Mouse (Mus musculus): ENCODE measurements around the gene Idua.

The Idua gene

DNA sequence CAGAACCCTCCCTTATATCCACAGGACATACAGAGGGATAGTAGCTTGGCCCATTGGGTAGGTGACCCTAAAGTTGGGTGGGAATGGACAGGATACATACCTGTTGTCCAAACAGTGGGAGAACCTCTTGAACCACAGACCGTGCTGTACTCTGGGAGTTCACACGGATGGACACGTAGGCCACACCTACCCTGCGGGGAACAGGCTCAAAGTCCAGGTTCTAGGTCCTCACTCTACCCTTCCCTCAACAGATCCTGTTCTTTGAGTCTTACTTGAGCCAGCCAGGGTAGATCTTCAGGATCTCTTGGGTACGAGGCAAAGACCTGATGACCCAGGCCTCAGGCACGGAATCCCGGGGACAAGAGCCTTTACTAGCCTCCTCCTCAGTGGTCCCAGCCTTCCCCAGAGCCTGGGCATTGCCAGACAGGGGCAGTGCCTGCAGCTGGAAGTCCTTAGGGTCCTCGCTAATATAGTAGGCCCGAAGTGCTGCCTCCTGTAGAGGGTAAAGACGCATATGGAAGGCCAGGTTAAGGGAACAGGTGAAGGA lies 5.6 kb upstream of the Idua start:
- no peak for DNase-seq (ENCODE audit: inconsistent ontology term)

DNA sequence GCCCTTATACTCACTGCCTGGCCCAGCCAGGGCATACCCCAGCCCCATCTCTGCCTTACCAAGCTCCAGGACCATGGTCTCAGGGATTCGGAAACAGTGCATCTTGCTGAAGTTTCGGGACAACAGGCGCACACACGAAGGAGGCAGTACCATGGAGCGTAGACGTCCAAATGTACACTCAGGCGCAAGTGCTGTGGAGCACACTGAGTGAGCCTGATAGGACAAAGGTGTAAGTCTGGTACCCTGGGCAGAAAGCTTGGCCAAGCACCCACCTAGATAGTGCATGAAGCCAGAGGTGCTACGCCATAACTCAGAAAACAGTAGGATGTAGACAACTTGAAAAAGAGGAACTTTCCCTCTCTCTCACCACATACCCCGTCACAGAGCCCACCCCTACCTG lies 4.8 kb upstream of the Idua start:
- no peak for DNase-seq (ENCODE audit: inconsistent ontology term)

DNA sequence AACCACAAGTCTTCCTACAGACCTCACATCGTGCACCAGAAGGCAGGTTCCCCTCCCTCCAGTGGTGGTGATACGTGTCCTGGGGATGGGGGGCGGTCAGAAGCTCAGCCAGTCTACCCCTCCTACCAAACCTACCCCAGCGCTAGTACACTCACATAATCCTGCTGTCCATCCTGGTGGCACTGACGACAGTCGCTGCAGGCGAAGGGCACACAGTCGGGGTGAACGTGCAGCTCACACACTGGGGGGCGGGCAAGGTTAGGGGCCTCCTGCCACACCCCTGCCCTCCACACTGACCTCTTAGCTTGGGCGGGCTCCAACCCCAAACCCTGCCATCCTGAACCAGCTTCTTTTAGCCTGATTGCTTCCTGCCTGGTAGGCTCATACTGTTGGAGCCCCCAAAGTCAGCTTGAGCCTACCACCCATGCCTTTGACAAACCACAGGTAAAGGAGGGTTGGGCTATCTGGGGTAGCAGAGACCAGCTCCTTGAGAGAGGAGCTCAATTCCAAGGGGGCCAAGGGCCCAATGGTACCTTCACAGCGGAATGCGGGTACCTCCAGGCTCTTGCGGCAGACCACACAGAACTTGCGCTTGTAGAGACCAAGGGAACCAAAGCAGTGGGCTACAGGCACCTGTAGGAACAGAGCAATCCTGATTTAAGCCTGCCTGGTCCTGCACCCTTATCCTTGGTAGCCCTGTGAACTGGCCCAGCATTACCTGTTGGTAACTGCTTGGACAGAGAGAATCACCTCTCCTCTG lies 4.1 kb upstream of the Idua start:
- DNase-seq (ENCODE audit: inconsistent ontology term) = no peak

DNA sequence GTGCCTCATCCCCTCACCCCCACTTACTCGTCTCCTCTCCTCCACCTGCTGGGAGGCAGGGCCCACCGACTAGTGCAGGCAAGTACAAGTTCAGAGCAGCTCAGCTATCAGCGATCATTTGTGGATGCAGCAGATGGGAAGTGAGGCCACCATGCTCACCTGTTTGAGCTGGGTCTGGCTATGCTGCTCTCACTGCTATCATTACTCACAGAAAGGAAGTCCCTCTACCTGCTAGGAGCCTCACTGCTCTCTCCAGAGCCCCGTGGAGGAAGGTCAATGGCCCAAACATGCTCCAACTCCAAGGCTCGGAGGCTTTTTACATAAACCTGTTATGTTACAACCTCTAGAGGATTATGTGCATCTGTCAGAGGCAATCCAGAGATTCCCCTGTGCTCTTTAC lies 2.7 kb upstream of the Idua start:
- DNase-seq (ENCODE audit: inconsistent ontology term) = no peak

DNA sequence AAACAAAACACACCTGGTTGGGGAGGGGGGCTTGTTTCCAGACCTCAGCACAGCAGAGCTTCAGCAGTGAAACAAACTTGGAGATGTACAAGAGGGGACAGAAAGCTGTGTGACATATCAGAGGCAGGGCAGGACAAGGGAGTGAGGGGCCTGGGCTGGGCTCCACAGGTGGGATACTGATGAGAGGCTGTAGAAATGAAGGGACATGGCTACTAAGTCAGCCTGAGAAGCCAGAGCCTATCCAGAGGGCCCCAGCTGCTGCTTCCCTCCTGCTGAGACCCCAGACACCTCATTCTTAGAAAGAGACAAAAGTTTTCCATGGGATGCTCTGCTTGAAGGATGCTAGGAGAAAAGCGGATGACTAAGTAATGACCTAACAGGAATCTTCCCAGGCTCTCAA lies 1.5 kb upstream of the Idua start:
- no peak for DNase-seq (ENCODE audit: inconsistent ontology term)

DNA sequence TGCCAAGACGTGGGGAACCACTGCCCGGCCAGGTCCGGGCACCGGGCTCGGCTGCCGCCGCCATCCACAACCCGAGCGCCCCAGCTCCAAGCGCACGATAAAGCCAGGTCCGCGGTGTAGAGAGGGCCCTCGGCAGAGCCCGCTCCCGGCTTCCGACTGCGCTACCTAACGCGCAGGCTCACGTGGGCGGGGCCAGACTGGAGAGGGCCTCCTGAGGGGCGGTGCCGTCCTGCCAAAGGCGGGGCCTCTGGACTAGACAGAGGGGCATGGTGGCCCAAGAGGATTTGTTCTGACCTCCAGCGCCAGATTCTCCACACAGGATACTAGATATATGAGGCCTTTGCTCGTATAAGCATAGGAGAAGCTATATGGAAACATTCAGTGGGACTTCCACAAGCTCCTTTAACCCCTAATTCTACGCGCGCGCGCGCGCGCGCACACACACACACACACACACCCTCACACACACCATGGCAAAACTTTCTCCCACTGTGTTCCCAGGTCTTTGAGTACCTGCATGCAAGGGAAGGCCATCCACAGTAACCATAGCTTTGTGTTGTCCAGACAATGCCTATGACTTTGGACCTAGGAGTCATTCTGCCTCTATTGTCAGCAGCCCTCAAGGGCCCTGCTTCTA lies 619 bp downstream of the Idua start:
- DNase-seq (ENCODE audit: inconsistent ontology term) = peak; percentile 93

DNA sequence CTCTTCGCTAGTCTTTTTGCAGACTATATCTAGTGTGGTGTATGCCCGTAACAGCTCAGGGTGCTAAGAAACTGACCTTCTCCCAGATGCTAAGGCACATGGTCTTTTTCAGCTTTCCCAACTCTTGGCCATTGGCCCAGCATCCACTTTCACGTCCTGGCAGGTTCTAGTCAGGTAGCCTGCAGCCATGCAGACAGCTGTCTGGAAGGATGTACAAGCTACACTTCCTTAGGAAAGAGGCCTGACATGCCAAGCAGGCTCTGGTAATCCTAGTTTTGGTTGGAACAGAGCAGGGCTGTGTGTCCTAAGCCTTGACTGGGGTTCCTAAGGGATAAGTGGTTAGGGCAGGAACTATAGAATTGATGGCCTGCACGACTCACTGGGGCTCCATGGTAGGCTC lies 2.6 kb downstream of the Idua start:
- DNase-seq (ENCODE audit: inconsistent ontology term) = no peak

DNA sequence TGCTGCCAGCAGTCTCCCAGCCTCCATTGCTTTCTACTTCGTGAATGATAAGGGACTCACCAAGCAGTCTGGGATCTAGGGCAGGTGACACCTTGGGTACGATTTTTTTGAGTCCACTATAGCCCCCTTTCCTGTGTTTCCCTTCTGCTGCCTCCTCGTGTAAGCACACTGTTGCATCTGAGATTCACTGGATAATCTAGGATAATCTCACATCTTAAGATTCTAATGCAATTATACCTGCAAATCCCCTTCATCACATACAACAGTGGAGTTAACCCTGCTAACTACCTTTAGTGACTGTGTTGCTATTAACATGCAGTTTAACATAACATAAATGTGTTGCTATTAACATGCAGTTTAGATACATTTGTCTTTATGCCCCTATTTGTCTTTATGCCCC lies 4.9 kb downstream of the Idua start:
- no peak for DNase-seq (ENCODE audit: inconsistent ontology term)

DNA sequence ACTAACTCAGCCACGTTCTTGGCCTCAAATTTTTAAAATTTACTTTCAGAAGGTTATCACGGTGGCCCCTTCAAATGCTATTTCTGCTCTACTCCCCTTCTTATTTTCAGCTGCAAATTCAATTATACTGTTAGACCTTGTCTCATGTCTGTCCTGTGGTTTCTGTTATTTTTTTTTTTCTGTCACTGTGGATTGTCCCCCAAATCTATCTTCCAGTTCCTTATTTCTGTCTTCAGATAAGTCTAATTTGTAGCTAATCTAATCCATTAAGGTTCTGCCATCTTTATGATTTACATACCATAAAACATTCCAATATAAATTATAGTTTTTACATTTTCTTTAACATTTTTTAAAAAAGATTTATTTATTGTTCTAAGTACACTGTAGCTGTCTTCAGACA lies 7.2 kb downstream of the Idua start:
- no peak for DNase-seq (ENCODE audit: inconsistent ontology term)

DNA sequence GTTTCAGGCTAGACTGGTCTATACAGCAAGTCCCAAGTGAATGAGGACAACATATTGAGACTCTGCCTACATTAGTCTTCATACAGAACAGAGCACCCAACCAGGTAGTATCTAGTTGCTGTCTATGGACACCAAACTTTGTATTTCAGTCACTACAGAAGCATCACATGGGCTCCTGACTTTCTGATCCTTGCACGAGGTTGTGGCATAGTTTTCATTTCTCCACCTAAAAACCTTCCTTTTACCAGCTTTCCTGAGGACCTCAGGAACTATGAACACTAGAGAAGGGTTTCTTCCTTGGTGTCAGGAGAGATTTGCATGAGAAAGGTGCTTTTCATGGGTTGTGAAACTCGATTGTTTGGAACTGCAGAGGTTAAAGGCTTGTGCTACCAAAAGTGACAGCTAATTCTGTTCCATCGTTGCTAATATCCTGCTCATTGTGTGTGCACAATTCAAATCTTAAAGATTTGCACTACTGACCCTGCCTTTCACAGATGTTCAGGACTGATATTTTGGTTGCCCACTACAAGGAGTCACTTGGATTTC lies 8.3 kb downstream of the Idua start:
- DNase-seq (ENCODE audit: inconsistent ontology term) = no peak

DNA sequence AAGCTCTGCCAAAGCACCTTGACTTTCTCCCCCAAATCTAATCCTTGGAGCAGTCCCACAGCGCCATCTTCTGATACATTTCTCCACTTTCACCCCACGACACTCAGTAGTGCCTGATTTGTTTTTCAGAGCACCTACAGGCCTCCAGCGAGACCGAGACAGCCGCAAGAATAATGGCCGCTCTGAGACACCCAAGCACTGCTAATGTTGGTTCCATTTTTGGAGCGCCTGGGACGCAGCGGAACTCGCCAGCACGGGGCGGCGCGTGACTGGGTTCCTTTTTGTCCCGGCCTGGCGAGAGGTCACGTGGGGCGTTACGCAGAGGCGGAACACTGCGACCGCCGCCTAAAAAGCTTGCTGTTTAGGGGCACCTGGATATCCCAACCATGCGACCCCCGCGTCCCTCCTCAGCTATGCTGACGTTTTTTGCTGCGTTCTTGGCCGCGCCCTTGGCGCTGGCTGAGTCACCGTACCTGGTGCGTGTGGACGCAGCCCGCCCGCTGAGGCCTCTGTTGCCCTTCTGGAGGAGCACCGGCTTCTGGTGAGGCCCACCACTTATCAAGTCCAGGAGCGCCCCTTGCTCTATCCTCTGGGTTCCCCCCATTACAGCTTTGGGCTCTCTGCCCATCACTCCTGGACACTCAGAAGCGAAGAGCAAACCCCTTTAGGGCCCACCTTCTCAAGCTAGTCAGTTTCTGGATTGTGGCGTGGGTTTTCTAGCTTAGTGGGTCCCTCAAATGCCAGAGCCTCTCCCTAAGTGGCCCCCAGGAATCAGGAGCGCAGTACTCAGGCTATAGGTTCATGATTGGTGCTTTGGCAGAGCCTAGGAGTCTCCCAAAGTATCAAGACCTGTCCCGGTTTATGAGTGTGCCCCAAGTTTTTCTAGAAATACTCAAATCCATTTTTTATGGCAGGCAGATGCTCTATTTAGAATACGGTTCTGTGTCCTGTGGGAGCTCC lies 9.1 kb downstream of the Idua start, which contains the start of gene Dgkq:
Gene Dgkq (minus strand): TSS at position 696 of the 960 bp plus-strand sequence.
- DNase-seq (ENCODE audit: inconsistent ontology term) = peak; percentile 86

DNA sequence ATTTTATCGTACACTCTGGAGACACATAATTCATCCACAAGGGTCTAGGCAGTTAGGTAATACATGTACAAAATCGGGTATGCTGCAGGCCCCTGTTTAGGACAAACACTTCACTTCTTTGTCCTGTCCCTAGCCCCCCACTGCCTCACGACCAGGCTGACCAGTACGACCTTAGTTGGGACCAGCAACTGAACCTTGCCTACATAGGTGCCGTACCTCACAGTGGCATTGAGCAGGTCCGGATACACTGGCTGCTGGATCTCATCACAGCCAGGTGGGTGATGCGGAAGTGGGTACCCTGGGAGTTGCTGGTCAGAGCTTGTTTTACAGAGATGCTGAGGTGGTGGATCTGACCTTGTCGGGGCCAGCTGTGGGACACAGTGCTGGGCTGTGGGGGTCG lies 9.9 kb downstream of the Idua start:
- no peak for DNase-seq (ENCODE audit: inconsistent ontology term)

DNA sequence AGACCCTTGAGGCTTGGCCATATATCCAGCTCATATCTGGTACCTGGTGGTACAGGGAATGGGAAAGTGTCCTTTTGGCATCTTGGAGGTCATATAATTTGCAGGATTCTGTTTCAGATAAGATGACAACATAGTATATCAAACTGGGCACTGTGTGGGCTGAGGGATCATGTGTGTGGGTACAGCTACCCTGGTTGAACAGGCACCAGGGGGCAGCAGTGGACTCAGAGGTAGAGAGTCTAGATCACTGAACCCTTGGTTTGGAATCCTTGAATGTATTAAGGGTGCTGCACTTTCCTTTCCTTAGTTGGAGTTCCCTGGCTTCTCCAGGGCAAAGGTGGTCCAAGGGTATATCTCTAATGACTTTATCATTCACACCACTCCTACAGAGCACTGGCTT lies 10.7 kb downstream of the Idua start:
- DNase-seq (ENCODE audit: inconsistent ontology term) = no peak

DNA sequence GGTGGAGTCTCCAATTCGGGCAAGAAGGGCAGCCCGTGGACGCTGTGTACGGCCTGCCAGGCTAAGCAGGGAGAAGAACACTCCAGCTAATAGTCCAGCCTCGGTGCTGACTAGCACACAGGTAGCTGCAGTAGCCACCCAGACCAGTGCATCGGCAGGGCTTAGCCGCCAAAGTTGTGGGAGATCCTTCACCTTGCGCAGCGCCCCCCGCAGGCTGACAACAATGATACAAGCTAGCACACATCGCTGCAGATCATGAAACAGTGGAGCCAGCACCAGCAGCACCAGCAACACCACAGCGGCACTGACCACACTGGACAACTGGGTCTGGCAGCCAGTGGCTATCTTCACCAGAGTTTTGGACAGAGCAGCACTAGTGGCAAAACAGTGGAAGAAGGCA lies 11.6 kb downstream of the Idua start:
- DNase-seq (ENCODE audit: inconsistent ontology term) = no peak

DNA sequence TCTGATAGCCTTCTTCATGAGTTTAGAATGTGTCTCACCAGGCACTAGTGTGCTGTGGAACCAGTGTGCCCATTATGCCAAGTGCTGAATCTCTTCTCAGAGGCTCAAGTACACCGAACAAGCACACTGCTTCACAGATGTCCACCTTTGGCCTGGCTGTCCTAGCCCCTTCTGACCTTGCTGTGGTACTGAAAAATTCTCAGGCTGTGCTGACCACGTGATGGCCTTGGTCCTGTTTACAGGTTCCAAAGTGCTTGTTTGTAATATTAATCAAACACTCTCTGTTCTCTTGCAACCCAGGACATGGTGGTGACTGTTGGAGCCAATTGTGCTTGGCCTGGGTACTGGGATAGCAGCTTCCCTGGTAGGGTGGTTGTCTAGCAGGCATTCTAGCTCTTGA lies 14.5 kb downstream of the Idua start:
- no peak for DNase-seq (ENCODE audit: inconsistent ontology term)

DNA sequence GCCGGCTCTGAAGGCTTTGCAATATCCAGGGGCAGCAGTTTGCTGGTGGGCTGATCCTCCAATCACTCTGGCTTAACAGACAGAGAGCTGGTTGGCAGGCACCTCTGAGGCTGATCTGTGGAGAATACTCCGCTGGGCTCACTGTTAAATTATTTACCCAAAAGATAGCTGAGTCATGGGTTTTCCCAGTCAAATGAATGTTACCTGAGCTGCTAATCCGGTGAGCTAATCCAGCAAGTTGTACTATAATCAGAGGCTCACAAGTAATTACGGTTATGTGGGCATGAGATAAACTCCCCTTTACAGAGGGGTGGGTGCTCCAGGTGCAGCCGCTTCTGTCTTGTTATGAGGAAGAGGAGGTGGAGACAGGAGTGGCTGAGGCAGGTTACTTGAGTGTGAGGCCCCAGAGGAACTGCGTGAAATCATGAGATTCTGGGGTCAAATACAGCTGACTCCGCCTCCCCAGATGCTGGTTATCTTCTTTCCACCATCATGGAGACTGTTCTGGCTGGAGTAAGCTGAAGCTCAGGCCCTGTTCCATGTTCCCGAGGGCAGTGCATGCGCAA lies 15.2 kb downstream of the Idua start, which contains the start of gene Slc26a1:
Gene Slc26a1 (minus strand): TSS at position 319 of the 566 bp plus-strand sequence.
- no peak for DNase-seq (ENCODE audit: inconsistent ontology term)

DNA sequence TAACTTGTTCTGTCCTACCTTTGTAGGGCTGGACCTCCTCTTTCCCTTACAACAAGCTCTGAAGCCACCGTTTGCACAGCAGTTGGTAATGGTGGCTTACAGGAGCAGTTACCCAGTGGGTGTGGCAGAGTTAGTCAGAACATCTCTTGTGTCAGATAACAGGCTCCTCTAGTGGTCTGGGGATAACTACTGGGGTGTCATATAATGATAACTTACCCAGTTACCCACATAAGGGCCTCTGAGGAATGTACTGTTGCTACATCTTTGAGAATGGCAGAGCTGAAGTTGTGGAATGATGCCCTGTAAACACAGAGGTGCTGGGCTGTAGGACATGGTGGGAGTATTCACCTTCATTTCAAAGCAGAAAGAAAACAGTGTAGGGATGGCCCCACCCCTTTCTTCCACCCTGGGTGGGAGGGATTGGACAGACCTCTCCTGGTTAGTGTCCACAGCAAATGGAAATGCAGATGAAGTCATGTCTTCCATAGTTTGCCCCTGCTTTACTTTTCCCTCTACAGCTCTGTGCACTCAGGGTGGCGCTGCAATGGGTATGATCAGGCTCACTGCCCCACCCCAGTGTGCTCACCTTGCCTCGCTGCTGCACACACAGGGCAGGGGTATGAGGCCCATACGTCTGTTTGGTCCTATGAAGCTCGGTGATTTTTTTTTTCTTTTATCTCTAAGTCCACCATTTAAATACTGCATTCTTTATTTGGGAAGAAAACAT lies 16.8 kb downstream of the Idua start:
- no peak for DNase-seq (ENCODE audit: inconsistent ontology term)

DNA sequence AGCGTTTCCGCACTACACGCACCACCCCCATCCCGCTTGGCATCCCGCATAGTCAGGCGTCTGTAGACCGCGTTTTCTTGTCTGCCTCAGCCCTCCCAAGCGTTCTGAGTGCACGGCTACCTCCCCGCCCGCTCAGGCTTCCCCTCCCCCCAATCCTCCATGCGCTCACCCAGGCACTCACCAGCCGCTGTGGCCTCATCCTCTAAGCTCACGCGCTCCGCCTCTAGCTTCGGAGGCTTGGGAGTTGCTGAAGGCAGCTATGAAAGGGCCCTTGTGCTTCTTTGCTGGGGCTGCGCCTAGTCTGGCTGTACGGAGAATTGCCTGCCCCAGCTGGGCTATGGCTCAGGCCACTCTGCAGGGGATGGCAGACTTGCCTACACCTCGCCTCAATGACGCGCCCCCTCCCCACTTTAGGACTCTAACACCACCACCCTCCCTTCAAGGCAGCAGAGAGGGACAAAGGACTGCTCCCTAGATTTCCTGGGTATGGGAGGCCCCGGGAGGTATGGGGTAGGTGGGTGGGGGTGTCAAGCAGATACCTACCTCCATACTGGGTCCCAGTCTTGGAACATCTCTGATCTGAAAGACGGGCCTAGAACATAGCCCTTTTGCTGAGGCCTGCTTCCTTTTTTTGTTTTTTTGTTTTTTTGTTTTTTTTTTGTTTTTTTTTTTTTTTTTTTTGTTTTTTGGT lies 17.6 kb downstream of the Idua start:
- DNase-seq (ENCODE audit: inconsistent ontology term) = peak; percentile 82

DNA sequence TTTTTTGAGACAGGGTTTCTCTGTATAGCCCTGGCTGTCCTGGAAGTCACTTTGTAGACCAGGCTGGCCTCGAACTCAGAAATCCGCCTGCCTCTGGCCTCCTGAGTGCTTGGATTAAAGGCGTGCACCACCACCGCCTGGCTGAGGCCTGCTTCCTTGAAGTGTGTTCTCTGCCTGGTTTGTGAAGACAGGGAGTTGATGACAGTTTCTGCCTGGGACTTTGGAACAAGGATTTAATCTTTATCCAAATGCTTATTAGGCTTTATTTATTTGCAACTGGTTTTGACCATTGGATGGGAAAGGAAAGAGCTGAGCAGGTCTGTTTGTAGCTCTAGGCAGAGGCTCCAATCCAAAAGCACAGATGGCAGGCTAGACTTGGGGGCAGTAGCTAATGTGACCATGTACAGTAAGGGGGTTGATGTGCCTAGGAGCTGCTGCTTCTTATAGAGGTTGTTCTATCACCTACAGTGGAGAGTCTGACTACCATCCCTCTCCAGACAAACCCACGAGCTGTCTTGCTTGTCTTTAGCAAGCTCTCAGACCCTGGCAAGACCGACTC lies 18.2 kb downstream of the Idua start:
- no peak for DNase-seq (ENCODE audit: inconsistent ontology term)

DNA sequence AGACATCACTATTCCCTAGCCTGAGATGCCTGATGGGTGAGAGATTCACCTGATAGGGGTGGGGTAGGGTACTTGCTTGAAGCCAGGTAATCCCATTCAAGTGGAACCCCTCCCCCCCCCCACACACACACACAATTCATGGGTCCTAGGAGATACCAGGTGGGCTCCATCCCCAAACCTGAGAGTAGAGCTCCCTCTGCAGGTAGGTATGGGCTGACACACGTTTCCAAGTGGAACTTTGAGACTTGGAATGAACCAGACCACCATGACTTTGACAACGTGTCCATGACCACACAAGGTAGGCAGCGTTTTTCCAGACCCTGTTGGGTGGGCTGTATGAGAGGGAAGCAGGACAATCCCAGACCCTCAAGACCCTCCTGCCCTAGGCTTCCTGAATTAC lies 19.8 kb downstream of the Idua start:
- DNase-seq (ENCODE audit: inconsistent ontology term) = no peak

Measured in Muller cell, postnatal 12 days (primary cell).